Mouse (Mus musculus) Patski (cell line): ENCODE data around the gene Dlx2. TPM values are rescaled to one million over a fixed set of nuclear protein-coding genes. Genes with fewer than 3 reads are reported as not detected.

Source experiments
- ATAC-seq: fragments of 100-300 bp; one replicate; pipeline ENCODE4 v1.8.0; 2021
- CTCF ChIA-PET: fragments of 350-600 bp; sonication (Branson Sonifier 250); formaldehyde crosslinking; loops from one replicate; lab custom pipeline; 2022; ENCODE audit warnings: inconsistent platforms; lab: Charles Lee
- POLR2A ChIA-PET: fragments of 350-600 bp; sonication (Branson Sonifier 250); formaldehyde crosslinking; loops from one replicate; lab custom pipeline; 2022; ENCODE audit warnings: antibody characterized with exemption, inconsistent platforms; lab: Charles Lee
- DNase-seq: peaks from one replicate; pipeline ENCODE4 v3.0.0-alpha.2; 2011; ENCODE audit warnings: low read depth, low spot score
- H3K27me3 ChIP-seq: fragments of 371-371 bp; one replicate; pipeline ENCODE4 v1.5.1; 2021
- CTCF ChIP-seq: fragments of 100-300 bp; IDR thresholded peaks from one replicate; pipeline ENCODE4 v1.5.1; 2021
- in situ Hi-C: fragments of 300-500 bp; cut with MboI; formaldehyde crosslinking; loops from 3 replicates; pipeline ENCODE4 v1.11.1; 2018; ENCODE audit warnings: low pct_unique_long_range_greater_than_20kb, mixed read lengths
- polyA plus RNA-seq: library from polyadenylated mRNA; unstranded; gene quantifications from one replicate; pipeline ENCODE4 v1.2.3, GENCODE M21; 2021

The Dlx2 gene
- polyA plus RNA-seq: 1.1 TPM

DNA sequence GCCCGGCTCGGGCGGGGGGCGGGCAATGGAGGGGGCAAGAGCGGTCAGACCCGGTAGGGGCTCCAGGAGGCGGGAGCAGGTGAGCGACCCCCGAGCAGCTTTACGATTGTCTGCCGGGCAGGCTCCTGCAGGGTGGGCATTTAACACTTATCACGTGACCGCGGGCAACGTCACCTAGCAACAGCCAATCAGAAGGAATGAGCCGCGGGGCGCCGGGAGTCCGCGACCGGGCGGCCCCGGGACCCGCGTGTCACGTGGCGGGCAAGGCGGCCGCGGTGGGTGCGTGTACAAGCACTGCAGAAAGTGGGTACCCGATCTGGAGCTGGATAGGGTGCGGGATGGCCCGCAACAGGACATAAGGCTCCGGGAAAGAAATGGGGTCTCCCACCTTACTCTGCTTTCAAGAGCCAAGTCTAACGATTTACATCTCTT is at the start of gene Dlx2:
Gene Dlx2, minus strand, starts transcription at position 115 of the 432 bp plus-strand sequence.
- DNase-seq: no peak
- ChIA-PET CTCF (interaction anchor here (1.1 to 1.6 kb wide), 3 partner anchors 42 to 98 kb away, joined by 3 to 4 read pairs (median 3); partner anchors contain the start of gene Metap1d), POLR2A (no interaction called here)
- no peak for ATAC-seq
- no peak for TF ChIP-seq CTCF
- H3K27me3 ChIP-seq: no peaks in the 10 kb centered on the region
- in situ Hi-C loops: no loop called here

DNA sequence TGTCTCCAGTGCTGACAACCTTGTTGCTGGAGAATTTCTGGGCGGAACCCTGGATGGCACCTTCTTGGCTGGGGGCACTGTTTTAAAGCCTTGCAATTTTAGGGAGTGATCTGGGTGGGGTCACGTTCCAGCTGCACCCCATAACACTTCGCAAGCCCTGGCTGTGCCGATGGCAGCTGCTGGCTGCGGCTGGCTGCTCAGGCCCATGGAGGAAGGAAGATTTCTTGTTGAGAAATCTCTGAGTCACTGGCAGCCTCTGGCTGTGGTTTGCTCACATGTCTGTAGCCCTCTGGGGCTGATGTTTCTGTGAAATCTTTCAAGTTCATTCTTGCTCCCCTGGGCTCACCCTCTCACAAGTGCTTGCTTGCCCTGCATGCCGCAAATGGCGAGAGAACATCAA is 47.9 kb upstream of the Dlx2 start:
- peak; percentile 87 for ATAC-seq
- DNase-seq: peak; percentile 86
- no peak for TF ChIP-seq CTCF
- CTCF ChIA-PET: interaction anchor here (1.6 to 1.9 kb wide), 2 partner anchors 18 to 220 kb away, joined by 4 to 5 read pairs; no protein-coding TSS in a partner anchor
- in situ Hi-C loops: loop anchor here (10.0 kb wide), 1 partner anchor 370 kb away; no protein-coding TSS in a partner anchor
- POLR2A ChIA-PET: interaction anchor here (0.7 kb wide), 1 partner anchor 949 kb away, joined by 4 read pairs; no protein-coding TSS in a partner anchor
- H3K27me3 ChIP-seq: no peaks in the 10 kb centered on the region

DNA sequence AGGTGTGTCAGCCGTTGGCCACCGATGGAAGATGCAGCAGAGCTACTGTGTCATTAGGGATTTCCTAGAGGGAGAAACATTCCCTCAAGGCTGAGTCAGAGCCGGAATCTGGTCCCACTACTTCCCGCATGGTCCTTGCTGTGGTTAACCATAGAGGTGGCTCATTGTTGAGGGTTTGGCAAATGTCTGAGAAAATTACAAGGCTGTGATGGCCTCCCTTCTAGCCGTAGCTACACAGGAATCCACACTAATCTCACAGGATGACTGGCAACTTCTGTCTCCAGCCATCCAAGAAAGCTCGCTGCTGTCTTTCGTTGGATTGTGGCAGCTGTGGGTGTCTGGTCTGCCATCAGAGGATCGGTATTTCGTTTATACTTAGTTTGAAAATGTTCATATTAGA is 42.6 kb upstream of the Dlx2 start:
- TF ChIP-seq CTCF: no peak
- POLR2A ChIA-PET: interaction anchor here (0.5 kb wide), 1 partner anchor 58 kb away, joined by 3 read pairs; no protein-coding TSS in a partner anchor
- no peaks in the 10 kb centered on the region for H3K27me3 ChIP-seq
- DNase-seq (peak; percentile 93), ATAC-seq (peak; percentile 91)
- CTCF ChIA-PET: interaction anchor here (0.7 to 2.8 kb wide), 2 partner anchors 10 to 28 kb away, joined by 3 to 11 read pairs; no protein-coding TSS in a partner anchor
- in situ Hi-C loops: no loop called here

DNA sequence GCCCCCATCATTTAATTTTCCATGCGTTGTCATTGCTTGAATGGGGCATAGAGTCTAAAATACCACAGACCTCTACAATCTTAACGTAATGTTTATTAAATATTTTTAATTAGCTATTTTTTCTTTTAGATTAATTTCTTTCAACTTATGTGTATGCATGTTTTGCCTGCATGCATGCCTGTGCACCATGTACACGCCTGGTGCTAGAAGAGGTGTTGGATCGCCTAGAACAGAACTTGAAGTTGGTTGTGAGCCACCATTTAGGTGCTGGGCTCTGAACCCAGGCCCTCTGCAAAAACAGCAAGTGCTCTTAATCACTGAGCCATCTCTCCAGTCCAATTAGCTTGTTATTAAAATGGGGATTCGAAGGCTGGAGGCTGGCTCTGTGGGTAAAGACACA is 34.9 kb upstream of the Dlx2 start:
- ChIA-PET CTCF (interaction anchor here (0.7 to 2.2 kb wide), 5 partner anchors 9 to 237 kb away, joined by 3 to 13 read pairs (median 5); no protein-coding TSS in a partner anchor), POLR2A (no interaction called here)
- ATAC-seq (no peak), DNase-seq (no peak)
- no peaks in the 10 kb centered on the region for H3K27me3 ChIP-seq
- in situ Hi-C loops: no loop called here
- no peak for TF ChIP-seq CTCF

DNA sequence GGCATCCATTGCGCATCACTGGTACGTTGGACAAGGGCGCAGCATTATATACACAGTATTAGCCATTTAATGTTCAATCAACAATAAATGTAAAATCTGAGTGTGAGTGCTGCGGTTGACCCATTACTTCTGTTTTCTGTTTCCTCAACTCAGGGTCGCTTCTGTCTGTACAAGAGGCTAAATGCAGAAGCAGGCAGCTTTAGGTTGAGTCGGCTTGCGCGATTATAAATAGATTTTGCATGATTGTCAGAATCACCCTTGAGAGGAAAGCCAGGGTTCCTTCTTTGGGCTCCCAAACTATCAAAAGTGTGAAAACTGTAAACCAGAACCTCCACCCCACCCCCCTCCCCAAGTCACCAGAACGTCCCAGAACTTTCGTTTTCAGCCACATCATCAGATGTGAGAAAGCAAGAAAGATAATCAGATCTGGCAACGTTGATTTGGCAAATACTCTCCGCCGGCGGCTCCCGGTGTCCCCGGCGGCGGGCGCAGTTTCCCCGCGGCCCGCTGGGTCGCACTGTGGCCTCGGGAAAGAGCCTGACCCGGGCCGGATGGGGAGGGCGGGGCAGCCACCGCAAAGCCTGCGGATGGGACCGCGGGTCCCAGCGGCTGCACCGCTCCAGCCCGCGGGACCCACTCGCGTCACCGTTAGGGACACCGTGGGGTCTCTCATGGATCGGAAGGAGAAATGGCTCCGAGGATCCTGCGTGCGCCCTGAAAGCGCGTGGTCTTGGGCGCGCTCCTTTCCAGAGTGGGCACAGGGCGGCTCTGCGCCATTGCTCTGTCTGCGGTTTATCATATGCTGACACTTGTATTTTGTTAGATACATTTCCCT is 34.3 kb upstream of the Dlx2 start:
- in situ Hi-C loops: no loop called here
- ChIA-PET CTCF (interaction anchor here (0.7 to 2.2 kb wide), 6 partner anchors 9 to 238 kb away, joined by 3 to 13 read pairs (median 4); no protein-coding TSS in a partner anchor), POLR2A (interaction anchor here (0.8 kb wide), 1 partner anchor 41 kb away, joined by 4 read pairs; no protein-coding TSS in a partner anchor)
- H3K27me3 ChIP-seq: no peaks in the 10 kb centered on the region
- DNase-seq: no peak
- no peak for ATAC-seq
- TF ChIP-seq CTCF: peak; percentile 97

DNA sequence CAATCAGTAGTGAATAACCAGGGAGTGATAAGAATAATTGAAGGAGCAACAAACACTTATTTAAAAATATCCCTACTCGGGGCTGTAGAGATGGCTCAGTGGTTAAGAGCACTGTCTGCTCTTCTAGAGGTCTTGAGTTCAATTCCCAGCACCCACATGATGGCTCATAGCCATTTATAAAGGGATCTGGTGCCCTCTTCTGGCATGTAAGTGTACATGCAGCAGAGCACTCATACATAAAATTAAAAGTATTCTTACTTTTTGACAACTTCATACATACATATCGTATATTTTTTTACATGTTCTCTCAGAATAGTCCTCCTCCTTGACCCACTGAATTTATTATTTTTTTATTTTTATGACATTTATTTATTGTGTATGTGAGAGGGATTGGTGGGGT is 30.5 kb upstream of the Dlx2 start:
- CTCF ChIA-PET: interaction anchor here (1.2 kb wide), 1 partner anchor 9 kb away, joined by 4 read pairs; no protein-coding TSS in a partner anchor
- no peak for DNase-seq
- TF ChIP-seq CTCF: peak; percentile 36

DNA sequence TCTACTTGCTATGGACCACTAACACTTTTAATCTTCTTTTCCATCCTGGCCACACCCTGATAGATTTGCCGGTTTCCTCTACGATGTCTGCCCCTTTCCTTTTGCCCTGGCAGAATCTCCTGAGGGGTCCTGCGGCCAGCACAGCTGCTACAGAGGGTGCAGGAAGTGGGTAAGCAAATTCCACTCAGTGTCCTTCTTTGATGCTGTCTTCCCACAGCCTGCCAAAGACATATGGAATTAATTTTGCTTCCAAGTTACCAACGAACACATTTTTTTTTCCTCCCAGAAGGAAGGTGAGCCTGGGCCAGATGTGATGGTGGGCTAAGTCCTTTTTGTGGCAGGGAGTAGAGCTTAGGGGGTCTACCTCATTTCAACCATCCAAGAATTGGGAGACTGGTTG is 27.2 kb upstream of the Dlx2 start:
- TF ChIP-seq CTCF: no peak
- H3K27me3 ChIP-seq: no peaks in the 10 kb centered on the region
- ChIA-PET CTCF (no interaction called here), POLR2A (no interaction called here)
- in situ Hi-C loops: no loop called here
- ATAC-seq (no peak), DNase-seq (no peak)

More for the DNA sequence above, 30.5 kb upstream of the Dlx2 start:
- in situ Hi-C loops: no loop called here
- H3K27me3 ChIP-seq: no peaks in the 10 kb centered on the region
- ATAC-seq: no peak
- POLR2A ChIA-PET: no interaction called here

DNA sequence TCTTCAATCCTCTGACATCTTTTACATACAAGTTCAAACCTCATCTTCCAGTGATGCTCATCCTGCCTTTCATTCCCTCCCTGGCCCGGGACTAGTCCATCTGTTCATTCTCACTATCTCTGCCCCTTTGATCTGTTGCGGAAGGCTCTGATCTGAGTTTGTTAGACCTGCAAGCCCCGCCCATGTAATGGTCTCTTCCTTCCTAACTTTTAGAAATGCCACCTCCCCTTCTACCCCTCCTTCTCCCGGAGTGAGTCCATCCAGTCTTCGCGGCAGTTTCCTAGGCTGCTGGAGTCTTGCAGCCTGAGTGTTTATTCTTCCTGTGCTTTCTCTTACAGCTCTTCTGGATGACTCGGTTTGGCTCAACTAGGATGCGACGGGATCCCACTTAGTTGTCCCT is 19.9 kb upstream of the Dlx2 start:
- ChIA-PET POLR2A (no interaction called here), CTCF (no interaction called here)
- TF ChIP-seq CTCF: no peak
- no peak for ATAC-seq
- DNase-seq: no peak
- no peaks in the 10 kb centered on the region for H3K27me3 ChIP-seq
- in situ Hi-C loops: no loop called here

DNA sequence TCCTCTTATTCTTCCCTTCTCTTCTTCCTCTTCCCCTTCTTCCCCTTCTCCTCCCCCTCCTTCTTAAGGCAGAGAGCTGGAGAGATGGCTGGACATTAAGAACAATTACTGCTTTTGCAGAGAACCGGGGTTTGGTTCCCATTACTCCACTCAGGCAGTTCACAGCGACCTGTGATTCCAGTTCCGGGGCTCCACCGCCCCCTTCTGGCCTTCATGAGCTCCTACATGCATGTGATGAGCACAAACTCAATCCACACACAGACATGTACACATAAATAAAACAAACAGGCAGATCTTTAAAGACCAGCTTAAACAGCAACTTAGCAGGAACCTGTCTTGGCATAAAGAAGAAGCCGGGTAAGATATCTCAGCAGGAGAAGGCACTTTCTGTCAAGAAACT is 9.5 kb upstream of the Dlx2 start:
- no peak for DNase-seq
- in situ Hi-C loops: no loop called here
- no peaks in the 10 kb centered on the region for H3K27me3 ChIP-seq
- TF ChIP-seq CTCF: no peak
- ChIA-PET CTCF (no interaction called here), POLR2A (interaction anchor here (0.6 kb wide), 1 partner anchor 44 kb away, joined by 6 read pairs; no protein-coding TSS in a partner anchor)
- no peak for ATAC-seq

DNA sequence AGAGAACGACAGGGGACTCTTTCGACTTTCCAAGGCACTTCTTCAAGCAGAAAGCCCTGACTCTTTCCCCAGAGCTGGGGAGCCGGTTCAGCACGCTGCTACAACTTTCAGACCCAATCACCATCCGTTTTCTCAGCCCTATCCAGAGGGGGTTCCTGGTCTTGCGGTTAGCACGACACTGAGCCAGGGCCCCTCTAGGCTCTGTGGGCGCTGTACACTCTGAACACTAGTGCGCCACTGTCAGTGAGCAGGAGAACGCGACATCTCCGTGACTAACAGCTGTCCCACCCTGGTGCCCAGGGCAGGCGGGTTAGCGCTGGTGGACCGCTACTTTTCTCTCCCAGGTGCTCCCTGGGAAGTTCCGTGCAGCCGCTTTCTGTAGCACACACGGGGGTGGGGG is 5.2 kb upstream of the Dlx2 start:
- no peaks in the 10 kb centered on the region for H3K27me3 ChIP-seq
- ChIA-PET POLR2A (interaction anchor here (0.7 to 0.9 kb wide), 2 partner anchors 9 to 97 kb away, joined by 4 to 6 read pairs; no protein-coding TSS in a partner anchor), CTCF (no interaction called here)
- in situ Hi-C loops: no loop called here
- DNase-seq (no peak), ATAC-seq (no peak)
- TF ChIP-seq CTCF: no peak
